Mouse (Mus musculus) inflammation-experienced regulatory T-cells, adult 6 months (primary cell): ENCODE data around the gene Abcc4. TPM values are rescaled to one million over a fixed set of nuclear protein-coding genes. Genes with fewer than 3 reads are reported as not detected.

Source experiments
- ATAC-seq: one replicate; pipeline ENCODE4 v1.8.0; 2017
- polyA plus RNA-seq, 3 experiments: library from polyadenylated mRNA; unstranded; fragments of 100-300 nt; shearing (Covaris generic); gene quantifications; one replicate each; pipeline ENCODE4 v1.2.1; 2017

Abcc4 gene
- polyA plus RNA-seq, 3 experiments from 2014 or later, result 7.2 to 9.6 (median 8.2) TPM

DNA sequence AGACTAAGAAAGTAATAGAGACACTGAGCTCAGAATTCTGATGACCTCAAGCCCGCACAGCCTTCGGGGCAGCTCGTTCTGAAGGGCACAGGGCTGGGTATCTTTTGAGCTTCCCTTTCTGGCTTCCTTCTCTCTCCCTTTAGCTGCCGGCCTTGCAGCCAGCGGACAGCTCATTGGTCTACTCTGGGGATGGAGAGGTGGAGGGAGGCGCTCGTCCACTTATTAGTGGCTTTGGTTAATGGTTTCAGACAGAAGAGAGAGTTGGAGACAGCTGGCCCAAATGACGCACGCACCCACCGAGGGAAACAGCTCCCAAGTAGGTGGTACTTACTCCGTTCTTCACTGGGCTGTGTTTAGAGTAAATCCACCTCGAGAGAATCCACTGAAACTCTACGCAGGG is 214.7 kb downstream of the Abcc4 start:
- ATAC-seq, result no peak

DNA sequence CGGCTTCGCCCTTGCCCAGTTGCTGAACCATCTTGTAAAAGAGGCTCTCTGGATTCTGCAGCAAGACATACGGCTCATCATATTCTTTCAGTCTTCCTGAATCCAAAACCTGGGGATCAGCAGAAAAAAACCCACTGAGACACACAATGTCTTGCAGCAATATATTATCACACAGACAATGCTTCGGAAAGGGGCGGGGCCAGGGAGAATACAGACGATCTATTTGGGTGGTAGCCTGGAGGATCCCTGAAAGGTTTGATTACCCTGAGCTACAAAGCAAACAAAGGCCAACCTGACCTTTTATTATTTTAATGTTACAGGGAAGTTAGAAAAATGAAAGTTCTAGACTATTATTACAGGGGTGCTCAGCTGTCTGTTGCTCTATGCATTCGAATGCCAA is 215.5 kb downstream of the Abcc4 start:
- no peak for ATAC-seq

DNA sequence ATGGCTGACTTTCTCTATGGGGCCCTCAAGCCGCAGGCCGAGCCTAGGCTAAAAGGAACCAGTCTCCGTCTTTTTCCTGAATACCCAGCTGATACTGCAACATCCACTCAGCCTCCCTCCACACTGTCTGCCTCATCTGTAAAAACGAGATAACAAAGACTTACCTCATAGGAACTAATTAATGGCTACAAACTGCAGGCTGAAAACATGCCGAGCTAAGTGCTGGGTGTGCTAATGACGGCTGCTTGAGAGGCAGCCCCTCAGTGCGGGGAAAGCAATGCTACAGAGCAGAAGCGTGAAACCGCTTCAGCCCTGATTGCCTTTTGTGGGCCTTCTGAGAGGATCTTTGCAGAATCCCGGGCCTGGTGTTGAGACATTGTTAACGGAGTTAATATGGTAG is 219.7 kb downstream of the Abcc4 start:
- no peak for ATAC-seq

DNA sequence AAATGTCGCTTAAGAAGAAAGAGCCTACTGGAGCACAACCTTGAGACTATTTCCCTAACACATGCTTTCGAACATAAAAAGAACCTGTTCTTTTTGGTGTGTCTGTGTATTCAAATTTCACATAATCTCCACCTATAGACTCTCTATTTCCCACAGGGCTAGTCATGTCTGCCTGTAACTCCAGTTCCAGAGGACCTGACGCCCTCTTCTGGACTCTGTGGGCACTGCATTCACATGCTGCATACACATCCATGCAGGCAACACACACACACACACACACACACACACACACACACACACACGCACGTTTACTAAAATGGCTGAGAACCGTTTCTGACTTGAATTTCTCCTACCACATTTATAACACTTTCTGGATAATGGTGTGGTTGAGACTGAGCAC is 220.4 kb downstream of the Abcc4 start:
- ATAC-seq, result no peak

DNA sequence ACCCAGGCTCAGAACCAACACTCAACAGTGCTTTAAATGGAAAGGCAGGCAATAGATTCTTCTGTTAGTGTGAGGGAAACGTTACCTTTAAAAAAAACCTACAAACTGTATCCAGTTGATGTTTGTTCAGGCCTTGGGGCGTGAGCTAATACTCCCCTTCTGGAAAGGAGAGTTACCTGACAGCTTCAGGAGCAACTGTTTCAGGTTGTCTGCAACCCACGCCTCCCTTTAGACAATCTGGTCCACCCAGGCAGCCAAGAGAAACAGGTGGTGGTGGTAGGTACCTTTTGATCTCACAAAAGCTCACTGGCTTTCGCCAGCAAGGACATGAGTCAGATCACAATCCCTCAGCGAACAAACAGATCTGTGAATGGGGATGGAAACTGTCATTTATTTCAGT is 223.7 kb downstream of the Abcc4 start:
- ATAC-seq, result no peak

DNA sequence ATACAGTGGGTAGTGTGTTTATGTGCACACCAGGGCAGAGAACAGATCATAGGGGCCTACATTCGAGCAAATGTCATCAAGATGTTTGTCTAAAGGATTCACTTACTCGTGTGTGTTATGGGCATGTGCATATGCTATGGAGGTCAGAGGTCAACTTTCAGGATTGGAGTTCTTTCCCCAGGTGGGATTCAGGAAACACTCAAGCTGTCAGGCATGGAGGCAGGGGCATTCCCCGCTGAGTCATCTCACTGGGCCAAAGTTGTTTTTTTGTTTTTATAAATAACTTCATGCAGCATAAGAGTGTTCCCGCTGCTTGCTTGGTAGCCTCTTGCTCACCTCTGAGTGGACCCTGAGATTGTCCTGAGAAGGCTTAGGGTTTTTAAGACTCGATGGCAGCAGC is 224.2 kb downstream of the Abcc4 start:
- no peak for ATAC-seq

DNA sequence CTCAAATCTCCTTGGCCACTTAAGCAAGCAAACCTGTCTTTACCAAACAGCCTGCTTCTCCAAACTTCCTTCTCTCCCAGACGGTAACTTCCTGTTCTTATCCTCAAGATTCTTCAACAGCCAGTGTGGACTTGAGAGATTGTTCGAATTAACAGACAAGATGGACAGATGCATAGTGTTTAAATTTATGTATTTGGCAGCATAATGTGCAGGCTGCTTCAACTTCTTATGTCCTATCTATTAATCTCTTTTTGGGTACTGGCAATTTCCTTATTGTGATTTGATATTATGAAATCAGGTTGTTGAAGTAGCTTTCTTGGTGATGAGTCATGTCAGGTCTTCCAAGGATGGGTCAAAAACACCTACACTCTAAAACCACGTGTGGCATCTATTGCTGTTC is 229.7 kb downstream of the Abcc4 start:
- ATAC-seq, result no peak

DNA sequence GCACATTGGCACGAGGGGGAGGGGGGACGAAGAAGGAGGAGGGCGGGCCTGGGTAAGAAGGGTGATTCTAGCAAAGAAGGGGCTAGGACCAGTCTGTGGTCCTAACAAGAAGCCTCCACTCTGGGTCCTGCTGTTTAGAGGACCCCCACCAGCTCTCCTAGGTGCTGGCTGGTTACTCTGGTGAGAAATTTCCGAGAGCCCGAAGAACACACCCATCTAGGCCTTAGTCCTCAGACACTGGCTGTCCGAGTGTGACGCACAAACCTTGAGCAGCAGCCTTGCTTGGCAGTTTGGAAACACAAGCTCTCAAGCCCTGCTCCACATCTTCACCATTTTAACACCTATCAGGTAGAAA is 230.9 kb downstream of the Abcc4 start:
- ATAC-seq, result no peak

DNA sequence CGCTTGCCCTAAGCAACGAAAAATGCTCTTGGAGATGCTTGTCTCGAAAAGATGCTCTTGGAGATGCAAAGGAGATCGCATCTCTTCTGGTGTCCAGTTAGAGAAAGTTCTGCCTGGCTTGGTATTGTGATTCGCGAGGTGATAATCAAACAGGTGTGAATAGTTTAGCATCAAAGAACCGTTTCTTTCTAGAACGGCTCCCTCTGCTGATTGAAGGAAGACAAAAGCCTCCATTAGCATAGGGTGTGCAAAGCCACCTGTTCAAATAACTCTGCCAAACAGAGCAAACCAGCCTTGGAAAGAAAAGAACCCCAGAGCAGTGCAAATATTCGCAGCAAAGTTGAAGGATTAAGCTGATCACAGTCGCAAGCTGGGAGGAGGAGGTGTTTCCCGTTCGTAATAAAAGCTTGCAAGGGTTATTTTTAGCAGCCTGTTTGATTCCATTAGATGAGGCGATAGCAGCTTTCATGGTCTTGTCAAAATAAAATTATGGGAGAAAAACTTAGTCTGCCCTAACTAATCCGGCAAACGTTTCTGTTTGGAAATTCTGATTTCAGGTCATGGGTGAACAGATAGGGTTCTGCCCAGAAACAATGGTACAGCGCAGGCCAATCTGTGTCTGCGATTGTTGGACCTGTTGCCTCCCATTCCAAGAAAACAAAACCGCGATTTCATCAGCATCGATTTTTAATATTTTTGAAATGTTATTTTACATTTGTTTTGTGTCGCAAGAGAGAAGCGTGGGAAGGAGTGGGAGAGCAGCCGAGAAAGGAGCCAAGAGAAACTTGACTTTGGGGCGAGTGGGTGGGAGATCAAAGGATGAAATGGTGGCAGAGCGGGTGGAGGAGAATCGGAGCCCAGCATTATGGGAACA is 231.6 kb downstream of the Abcc4 start:
- ATAC-seq, result peak; percentile 25

DNA sequence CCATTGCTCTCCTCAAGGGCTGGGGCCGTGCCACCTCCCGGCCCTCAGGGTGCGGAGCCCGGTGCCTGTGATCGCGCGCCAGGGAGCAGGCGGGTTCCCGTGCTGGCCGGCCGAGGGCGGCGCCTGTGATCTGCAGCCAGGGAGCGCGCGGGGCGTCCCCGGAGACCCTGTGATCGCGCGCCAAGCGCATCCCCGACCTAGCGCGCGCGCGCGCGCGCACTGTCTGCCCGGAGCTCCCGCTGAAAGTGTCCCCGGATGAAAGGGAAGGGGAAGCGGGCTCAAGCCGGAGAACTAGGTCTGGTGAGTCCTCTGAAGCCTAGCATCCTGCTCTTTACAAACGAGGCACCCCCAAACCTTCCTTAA is 232.2 kb downstream of the Abcc4 start:
- ATAC-seq, result no peak

DNA sequence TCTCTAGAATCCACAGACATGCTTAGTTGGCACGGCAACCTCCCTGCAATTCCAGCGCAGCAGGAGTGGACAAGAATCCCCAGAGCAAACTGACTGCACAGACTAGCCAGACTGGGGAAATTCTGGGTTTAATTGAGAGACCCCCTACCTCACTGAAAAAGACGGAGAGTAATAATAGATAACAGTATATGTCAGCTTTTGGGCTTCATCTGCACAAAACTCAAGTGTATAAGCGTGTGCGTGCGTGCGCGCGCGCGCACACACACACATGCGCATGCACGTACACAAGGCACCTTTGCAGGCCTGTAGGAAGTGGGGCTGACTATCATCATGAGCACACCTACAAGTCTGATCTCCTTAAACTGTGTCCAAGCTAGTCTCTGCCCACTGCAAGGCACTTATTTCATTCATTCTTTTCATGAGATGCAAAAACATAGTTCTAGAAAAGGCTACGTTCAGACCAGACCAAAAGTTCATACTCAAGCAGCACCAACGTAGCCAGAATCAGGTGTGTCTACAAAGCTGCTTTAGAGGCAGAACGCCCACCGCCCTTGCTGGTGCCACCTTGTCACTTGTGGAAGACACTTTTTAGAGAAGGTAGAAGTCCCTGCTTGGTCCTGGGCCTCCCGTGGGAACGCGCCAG is 232.7 kb downstream of the Abcc4 start:
- ATAC-seq, result no peak

DNA sequence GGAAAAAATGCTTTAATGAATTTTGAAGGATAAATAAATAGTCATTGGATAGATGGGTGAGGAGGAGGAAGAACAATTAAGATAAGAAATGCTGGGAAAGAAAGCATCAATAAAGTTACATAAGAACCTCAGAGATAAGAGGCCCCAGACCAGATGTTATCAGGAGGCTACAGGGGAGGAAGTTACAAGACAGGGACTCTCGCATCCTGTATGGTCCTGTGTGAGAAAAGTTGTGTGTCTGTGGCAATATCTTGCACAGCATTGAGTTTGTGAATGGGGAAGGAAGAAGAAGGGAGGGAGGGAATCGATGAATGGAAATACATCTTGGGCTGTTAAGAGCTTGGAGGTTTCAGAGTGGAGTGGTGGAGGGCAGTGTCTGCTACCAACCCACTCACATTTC is 240.7 kb downstream of the Abcc4 start:
- no peak for ATAC-seq

DNA sequence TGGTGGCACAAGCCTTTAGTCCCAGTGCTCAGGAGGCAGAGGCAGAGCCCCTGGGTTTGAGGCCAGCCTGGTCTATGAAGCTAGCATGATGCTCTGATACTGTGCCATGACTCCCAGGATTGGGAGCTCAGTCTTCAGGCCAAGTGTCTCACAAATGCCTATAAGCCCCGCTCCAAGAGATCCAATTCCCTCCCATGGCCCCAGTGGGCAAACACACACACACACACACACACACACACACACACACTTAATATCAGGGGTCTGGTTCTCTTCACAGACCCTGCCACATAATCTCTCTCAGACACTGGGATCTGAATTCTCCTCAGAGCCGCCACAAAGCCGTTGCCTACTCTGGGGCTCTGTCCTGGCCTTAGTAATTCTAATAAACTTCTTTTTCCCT is 241.6 kb downstream of the Abcc4 start:
- no peak for ATAC-seq

DNA sequence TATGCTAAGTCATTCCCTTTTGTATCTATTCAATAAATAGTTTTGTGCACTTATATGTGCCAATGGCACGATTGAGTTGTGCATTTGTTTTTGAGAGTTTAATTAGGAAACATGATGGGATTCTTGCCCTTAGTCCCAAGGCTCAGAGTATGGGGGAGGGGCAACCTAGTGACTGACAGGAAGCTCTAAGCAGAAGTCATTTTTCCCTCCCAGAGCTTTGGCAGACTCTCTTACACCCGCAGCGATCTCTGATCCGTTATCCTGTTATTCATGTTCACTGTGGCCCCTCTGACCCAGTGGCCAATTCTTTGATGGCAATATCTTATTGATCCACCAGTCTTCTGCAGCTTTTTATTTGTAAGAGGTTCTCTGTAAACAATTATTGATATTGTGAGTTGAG is 253.4 kb downstream of the Abcc4 start:
- no peak for ATAC-seq

DNA sequence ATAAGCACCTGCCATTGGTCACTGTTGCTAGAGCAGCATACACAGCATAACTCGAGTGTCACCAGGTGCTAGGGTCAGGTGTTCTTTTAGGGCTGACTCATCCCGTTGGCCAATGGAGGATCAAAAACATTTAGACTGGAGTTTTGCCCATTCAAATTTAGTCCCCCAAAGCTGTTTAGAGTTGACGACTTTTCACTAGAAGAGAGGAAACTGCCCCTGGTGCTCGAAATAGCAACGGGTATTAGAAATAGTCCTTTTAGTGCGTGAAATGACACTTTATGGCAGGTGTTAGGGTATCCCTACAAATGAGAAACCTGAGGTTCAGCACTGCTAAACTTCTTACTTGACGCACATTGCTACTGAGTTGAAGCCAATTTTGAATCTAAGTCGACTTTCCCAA is 265.9 kb downstream of the Abcc4 start:
- no peak for ATAC-seq

DNA sequence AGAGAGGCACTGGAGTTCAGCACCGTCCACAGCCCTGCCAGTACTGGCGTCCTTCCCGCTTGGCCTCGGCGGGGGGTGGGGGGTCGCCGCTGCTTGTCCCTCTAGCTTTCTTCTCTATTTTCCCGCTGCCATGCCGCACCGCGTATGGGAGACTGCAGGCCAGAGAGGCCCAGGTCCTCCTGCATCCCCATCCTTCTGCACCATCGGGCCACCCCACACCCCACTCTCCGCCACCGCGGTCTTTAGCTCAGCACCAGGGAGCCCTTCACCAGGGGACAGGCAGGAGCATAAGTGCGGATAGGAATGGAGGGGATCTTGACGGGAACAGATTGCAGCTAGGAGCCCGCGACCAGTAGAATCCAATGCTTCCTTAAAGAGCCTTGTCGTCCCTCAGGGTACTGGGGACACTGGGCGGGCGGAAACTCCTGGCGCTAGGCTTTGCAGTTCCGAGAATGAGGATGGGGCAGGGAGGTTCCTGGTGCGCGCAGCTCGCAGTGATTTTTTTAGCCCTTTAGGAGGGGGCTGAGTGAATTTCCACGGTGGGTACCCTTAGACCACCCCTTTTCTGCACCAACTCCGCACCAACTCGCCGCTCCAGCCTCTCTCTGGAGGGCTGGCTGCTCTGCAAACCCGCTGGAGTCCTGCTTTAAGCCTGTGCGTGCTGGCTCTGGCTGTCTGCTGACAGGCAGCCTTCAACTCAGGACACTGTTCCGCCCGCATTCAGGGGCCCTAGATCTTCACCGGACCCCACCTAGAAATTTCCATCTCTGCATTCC is 268.7 kb downstream of the Abcc4 start:
- no peak for ATAC-seq

DNA sequence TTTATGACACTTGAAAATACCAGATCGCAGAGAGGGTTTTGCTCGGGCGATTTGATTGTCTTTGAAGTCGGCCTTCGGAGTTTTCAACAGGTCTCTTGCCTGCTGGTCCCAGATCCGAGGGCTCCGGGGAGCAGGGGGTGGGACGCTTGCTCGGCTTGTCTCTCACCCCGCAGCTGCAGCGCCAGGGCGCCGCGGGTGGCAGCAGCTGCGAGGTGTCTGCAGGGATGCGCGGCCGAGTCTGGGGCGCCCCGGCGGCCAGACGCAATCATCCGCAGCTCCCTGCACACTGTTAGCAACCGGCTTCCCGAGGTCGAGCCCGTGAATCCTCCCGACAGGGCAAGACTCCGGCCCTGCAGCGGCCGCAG is 269.2 kb downstream of the Abcc4 start:
- no peak for ATAC-seq

DNA sequence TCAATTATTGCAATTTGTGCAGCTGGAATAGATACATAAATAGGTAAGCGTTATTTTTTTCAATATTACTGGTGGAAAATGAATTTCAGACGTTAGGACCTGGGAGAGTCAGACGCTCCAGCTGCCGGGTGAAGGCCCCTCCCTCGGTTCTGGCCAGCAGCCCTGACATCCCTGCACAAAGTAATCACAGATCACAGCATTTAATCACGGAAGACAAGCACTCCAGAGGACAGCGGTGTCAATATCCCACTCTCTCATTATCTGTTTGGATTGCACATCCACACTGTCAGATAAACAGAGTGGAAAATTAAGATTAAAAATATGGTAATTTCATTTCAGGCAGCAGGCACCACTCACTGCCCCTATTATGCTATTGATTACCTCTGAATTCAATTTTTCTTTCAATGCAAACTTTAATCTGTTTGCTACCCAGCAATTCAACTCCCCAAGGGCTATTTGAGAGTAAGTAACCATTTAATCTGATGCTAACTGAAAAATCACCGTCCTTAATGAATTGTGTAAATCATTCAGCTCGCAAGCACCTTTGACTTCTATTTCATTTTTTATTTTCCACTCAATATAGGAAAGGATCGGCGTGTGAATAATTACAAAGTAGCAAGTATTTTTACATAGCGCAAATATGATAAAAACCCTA is 270.2 kb downstream of the Abcc4 start:
- no peak for ATAC-seq

DNA sequence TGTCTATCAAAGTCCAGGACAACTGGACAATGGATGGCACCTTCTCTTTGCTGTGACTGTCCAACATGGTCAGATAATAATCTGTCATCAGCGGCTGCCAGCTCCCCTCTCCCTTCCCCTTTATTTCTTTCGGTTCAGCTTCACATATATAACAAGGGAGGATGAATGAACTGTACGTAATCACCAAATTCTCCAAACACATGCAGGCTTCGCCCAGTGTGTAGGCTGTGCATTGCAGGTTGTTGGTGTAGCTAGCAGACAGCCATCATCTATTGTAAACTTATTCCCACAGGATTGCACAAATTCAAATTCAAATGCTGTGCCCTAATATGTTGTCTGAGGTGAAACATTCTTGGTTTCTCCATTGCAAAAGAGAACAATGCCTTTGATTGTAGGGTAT is 271.2 kb downstream of the Abcc4 start:
- ATAC-seq, result no peak

DNA sequence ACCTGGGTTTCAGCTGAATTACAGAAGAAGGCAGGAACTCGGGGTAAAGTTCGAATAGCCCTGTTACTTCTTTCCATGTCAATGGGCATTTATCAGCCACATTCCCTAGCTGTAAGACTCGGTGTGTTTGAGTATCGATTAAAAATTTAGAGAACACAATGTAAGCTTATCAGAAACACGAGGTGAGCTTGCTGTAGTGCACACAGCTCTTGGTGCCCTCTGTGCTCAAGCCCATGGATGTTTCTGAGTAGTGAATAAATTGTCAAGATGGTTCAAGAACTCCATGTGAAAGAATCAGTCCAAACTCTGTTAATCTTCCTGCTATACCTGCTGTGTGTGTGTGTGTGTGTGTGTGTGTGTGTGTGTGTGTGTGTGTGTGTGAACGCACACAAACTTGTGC is 272.2 kb downstream of the Abcc4 start:
- ATAC-seq, result no peak
